Comparison of ENCODE assay signal across 25 mouse cellular contexts in the genomic region with DNA sequence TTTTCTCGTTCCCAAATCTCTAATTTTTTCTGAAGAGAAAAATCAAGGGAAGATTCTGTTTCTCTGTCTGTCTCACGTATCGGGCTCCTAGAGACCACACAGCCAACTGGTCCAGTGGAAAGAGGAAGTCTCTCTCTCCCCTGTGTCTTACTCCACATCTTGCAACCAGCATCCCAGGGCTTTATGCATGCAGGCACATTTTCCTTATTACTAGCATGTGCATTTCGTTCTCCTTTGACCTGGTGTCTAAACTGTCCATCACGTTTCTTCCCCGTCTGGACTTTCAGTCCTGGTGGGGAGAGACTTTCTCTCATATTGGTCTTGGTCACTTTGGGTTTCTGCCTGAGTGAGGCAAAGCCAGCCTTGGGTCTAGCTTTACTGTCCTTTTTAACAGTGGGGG.
"Had no signal": no experiment of that assay in that cellular context is flagged by ENCODE, and none has a peak within 500 bp of the region (broad histone marks: within the 10 kb centered on the region; RNA-seq: fewer than 3 reads in every experiment).

No protein-coding gene starts in this region.

- H3K27ac ChIP-seq: heart, embryonic 10.5 days; hindbrain, embryonic 10.5 days; hindbrain, embryonic 12.5 days; hindbrain, embryonic 14.5 days; intestine, embryonic 15.5 days; layer of hippocampus, adult 2 months; left cerebral cortex, adult 2 months; limb, embryonic 10.5 days; limb, embryonic 12.5 days; liver, embryonic 13.5 days had no signal

- H3K4me3 ChIP-seq: heart, embryonic 10.5 days; heart, embryonic 12.5 days; hindbrain, embryonic 10.5 days; hindbrain, embryonic 12.5 days; intestine, embryonic 15.5 days; layer of hippocampus, adult 2 months; left cerebral cortex, adult 2 months; limb, embryonic 10.5 days; limb, embryonic 12.5 days; liver, embryonic 13.5 days had no signal

- H3K27me3 ChIP-seq: heart, embryonic 12.5 days; hindbrain, embryonic 12.5 days; intestine, embryonic 15.5 days; limb, embryonic 12.5 days; liver, embryonic 13.5 days had no signal

- H3K9ac ChIP-seq: heart, embryonic 12.5 days; hindbrain, embryonic 12.5 days; hindbrain, embryonic 14.5 days; intestine, embryonic 15.5 days; limb, embryonic 12.5 days; liver, embryonic 13.5 days had no signal

- H3K9me3 ChIP-seq: heart, embryonic 10.5 days; heart, embryonic 12.5 days; hindbrain, embryonic 10.5 days; hindbrain, embryonic 12.5 days; intestine, embryonic 15.5 days; limb, embryonic 10.5 days; limb, embryonic 12.5 days; liver, embryonic 13.5 days had no signal

- H3K4me1 ChIP-seq: heart, embryonic 10.5 days; heart, embryonic 12.5 days; hindbrain, embryonic 10.5 days; hindbrain, embryonic 12.5 days; intestine, embryonic 15.5 days; limb, embryonic 10.5 days; limb, embryonic 12.5 days; liver, embryonic 13.5 days had no signal

- H3K4me2 ChIP-seq: heart, embryonic 12.5 days; hindbrain, embryonic 12.5 days; hindbrain, embryonic 14.5 days; intestine, embryonic 15.5 days; limb, embryonic 12.5 days; liver, embryonic 11.5 days; liver, embryonic 13.5 days had no signal

- ATAC-seq: hindbrain, embryonic 16.5 days; inflammation-experienced regulatory T-cells, adult 6 months; intestine, embryonic 15.5 days; intestine, postnatal 0 days had no signal

- DNase-seq: gastrocnemius, postnatal 25 days; heart, adult 11 months; heart, postnatal 10 days; heart, postnatal 4 days; kidney, adult 18-20 months; kidney, adult 8-10 months; kidney, postnatal 10 days; kidney, postnatal 25 days; kidney, postnatal 4 days; liver; liver, embryonic 13.5 days had no signal
